In the genomic region with DNA sequence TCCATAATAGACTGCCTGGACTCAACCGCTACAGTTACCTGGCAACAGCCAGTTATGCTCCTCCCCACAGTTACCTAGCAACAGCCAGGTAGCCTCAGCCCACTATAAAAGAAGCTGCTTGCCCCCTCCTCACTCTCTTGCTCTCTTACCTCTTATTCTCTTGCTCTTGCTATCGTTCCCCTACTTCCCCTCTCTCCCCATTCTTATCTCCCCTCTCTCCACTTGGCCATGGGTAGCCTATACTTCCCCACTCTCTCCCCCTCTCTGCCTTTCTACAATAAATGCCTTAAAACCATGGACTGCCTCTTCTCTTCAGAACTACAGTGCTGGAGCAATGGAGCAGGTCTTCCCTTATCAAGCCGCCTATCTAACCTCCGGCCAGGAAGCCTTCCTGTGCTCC, we compare ENCODE assay signal across 18 mouse cellular contexts.
"Had no signal": no experiment of that assay in that cellular context is flagged by ENCODE, and none has a peak within 500 bp of the region (broad histone marks: within the 10 kb centered on the region; RNA-seq: fewer than 3 reads in every experiment).

No protein-coding gene starts in this region.

- H3K27me3 ChIP-seq: liver, embryonic 15.5 days; lung, embryonic 15.5 days; megakaryocyte, embryonic 14.5 days; midbrain, embryonic 13.5 days; midbrain, embryonic 15.5 days; neural tube, embryonic 12.5 days had no signal

- H3K9ac ChIP-seq: liver, embryonic 15.5 days; liver, postnatal 0 days; lung, embryonic 15.5 days; midbrain, embryonic 13.5 days; midbrain, embryonic 15.5 days; neural tube, embryonic 12.5 days had no signal

- H3K36me3 ChIP-seq: liver, embryonic 15.5 days; lung, embryonic 15.5 days; midbrain, embryonic 13.5 days; midbrain, embryonic 15.5 days; neural tube, embryonic 12.5 days had no signal

- ATAC-seq: liver, postnatal 0 days; lung, postnatal 0 days; midbrain, embryonic 13.5 days; midbrain, embryonic 15.5 days had no signal

- H3K4me3 ChIP-seq: liver, embryonic 15.5 days; lung, embryonic 15.5 days; megakaryocyte, embryonic 14.5 days; midbrain, embryonic 13.5 days; midbrain, embryonic 15.5 days; neural tube, embryonic 12.5 days had no signal

- H3K4me2 ChIP-seq: liver, embryonic 15.5 days; lung, embryonic 15.5 days; midbrain, embryonic 13.5 days; midbrain, embryonic 15.5 days; neural tube, embryonic 12.5 days had no signal

- H3K9me3 ChIP-seq: liver, embryonic 15.5 days; lung, embryonic 15.5 days; midbrain, embryonic 13.5 days; midbrain, embryonic 15.5 days; neural tube, embryonic 12.5 days had no signal

- DNase-seq: liver, postnatal 0 days; lung, adult 2 months; lung, postnatal 14 days; lung, postnatal 36 days; right cerebral cortex, postnatal 14 days; right cerebral cortex, postnatal 4 days; spleen, adult 18-20 months; thymus, adult 18-20 months; thymus, postnatal 14 days; thymus, postnatal 36 days had no signal

- H3K4me1 ChIP-seq: liver, embryonic 15.5 days; lung, embryonic 15.5 days; megakaryocyte, embryonic 14.5 days; midbrain, embryonic 13.5 days; midbrain, embryonic 15.5 days; neural tube, embryonic 12.5 days had no signal

- H3K27ac ChIP-seq: liver, embryonic 15.5 days; lung, embryonic 15.5 days; macrophage; midbrain, embryonic 13.5 days; midbrain, embryonic 15.5 days; neural tube, embryonic 12.5 days had no signal
